Mouse (Mus musculus): Measurements from ENCODE around the gene Fam161a. TPM values are rescaled to one million over a fixed set of nuclear protein-coding genes. Genes with fewer than 3 reads are reported as not detected.

Fam161a gene
- total RNA-seq, 2 experiments from 2014 or later: 4.9 to 5.0 TPM

DNA sequence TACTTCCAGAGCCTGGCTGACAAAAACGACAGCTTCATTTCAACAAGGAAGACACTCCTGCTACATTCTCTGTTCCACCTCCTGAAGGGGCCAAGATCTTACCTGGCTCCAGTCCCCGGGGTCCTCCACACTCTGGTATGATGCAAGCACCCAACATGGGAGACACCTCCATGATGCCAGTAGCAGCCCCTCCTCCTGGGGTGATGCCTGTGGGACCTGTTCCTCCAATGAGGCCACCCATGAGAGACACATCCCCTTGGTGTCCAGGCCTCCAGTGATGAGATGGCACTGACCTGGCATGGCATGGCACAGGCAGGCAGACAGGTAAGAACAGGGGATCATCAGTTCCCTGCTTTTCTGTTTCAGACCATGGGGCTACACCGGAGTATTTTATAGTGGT is 29.1 kb upstream of the Fam161a start:
- H3K4me3 ChIP-seq: no peak overlapping the region; the same call in 1 of the 2 replicates
- intact Hi-C loops (cut with DNase I): no loop called here
- no peak overlapping the region for H3K27ac ChIP-seq
- no peak for DNase-seq (ENCODE audit: extremely low spot score in 1 of 2, low spot score in 2 of 2)
- no peak for TF ChIP-seq CTCF (IDR thresholded peaks at IDR 0.05)

DNA sequence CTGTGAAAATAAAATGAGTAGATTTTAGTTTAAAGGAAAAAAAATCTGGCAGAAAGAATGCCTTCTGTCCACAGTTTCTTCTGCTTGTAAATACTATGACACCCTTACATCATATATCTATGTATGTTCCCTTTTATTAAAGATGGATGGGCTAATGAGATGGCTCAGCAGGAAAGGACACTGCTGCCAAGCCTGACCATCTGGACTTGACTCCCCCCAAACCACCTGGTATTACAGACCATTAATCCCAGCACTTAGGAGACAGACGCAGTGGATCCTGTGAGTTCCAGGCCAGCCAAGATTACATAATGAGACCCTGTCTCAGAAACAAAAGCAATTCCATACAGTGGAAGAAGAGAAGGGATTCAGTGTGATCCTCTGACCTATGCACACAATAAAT is 28.6 kb upstream of the Fam161a start:
- no peak for TF ChIP-seq CTCF (IDR thresholded peaks at IDR 0.05)
- intact Hi-C loops (cut with DNase I): no loop called here
- no peak for DNase-seq (ENCODE audit: extremely low spot score in 1 of 2, low spot score in 2 of 2)
- Histone ChIP-seq H3K27ac (no peak overlapping the region), H3K4me3 (no peak overlapping the region)

DNA sequence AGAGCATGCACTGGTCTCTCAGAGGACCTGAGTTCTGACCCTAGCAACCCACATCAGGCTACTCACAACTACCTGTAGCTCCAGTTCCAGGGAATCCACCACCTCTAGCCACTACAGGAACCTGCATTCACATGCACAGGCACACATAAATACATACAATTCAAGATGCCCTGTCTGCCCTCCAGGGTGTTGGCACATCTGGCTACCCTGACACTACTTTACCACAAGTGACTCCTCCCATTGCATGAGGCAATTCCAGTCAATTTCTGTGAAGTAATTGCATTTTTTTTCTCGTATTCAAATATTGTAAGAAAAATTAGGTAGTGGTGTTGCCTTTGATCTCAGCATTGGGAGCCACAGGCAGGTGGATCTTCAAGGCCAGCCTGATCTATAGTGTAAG is 28.1 kb upstream of the Fam161a start:
- TF ChIP-seq CTCF (IDR thresholded peaks at IDR 0.05): no peak
- Histone ChIP-seq H3K4me3 (no peak overlapping the region), H3K27ac (no peak overlapping the region)
- no peak for DNase-seq (ENCODE audit: extremely low spot score in 1 of 2, low spot score in 2 of 2)
- intact Hi-C loops (cut with DNase I): no loop called here

- no peak overlapping the region for H3K27ac ChIP-seq
- no peak for TF ChIP-seq CTCF (IDR thresholded peaks at IDR 0.05)
- intact Hi-C loops (cut with DNase I): no loop called here
- DNase-seq (ENCODE audit: extremely low spot score in 1 of 2, low spot score in 2 of 2): no peak
- peak overlapping the region; percentile 54 for H3K4me3 ChIP-seq
Measured at GRCm38 (mm10) chr11:22981041-22981440, 26.3 kb upstream of the Fam161a start.

- intact Hi-C loops (cut with DNase I): no loop called here
- DNase-seq (ENCODE audit: extremely low spot score in 1 of 2, low spot score in 2 of 2): no peak
- H3K4me3 ChIP-seq: peak overlapping the region; percentile 54
- peak overlapping the region; percentile 80 for H3K27ac ChIP-seq
- TF ChIP-seq CTCF (IDR thresholded peaks at IDR 0.05): no peak
Measured at GRCm38 (mm10) chr11:22981543-22981950, 25.8 kb upstream of the Fam161a start.

- H3K27ac ChIP-seq: peak within 1 kb of the TSS; percentile 80
- intact Hi-C loops (cut with DNase I): no loop called here
- DNase-seq (ENCODE audit: extremely low spot score in 1 of 2, low spot score in 2 of 2): peak; percentile 96 to 98
- TF ChIP-seq CTCF (IDR thresholded peaks at IDR 0.05): peak; percentile 72
- H3K4me3 ChIP-seq: peak within 1 kb of the TSS; percentile 54
Measured at GRCm38 (mm10) chr11:22981984-22982757, 25.2 kb upstream of the Fam161a start, which contains the start of the genes Gm28048 and Commd1. TSS of gene Gm28048 (minus strand) at chr11:22982090. TSS of gene Commd1 (minus strand) at chr11:22982382.

- H3K4me3 ChIP-seq: no peak overlapping the region
- TF ChIP-seq CTCF (IDR thresholded peaks at IDR 0.05): no peak
- intact Hi-C loops (cut with DNase I): no loop called here
- peak overlapping the region; percentile 80; the same call in 1 of the 2 replicates for H3K27ac ChIP-seq
- DNase-seq (ENCODE audit: extremely low spot score in 1 of 2, low spot score in 2 of 2): no peak
Measured at GRCm38 (mm10) chr11:22982846-22983245, 24.5 kb upstream of the Fam161a start.

DNA sequence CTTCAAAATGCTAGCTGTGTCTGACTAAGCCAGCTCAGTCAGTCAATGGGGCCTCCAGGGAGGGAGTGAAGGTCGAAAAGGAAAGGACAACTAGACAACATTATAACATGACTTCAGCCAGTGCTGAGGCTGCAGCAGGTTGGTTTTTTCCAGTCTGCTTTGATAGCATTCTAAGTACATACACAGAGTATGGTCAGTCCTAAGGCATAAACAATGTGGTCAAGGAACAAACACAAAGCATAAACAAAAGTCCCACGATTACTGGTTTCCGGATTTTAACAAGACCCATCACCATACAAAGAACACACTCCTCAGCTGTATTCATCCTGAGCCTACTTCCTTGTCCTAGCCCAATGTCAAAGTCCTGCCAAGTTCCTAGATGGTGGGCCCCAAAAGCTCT is 21.8 kb upstream of the Fam161a start:
- intact Hi-C loops (cut with DNase I): loop anchor here (5.0 kb wide), 1 partner anchor 582 kb away; no protein-coding TSS in a partner anchor
- H3K27ac ChIP-seq: no peak overlapping the region
- no peak for DNase-seq (ENCODE audit: extremely low spot score in 1 of 2, low spot score in 2 of 2)
- no peak for TF ChIP-seq CTCF (IDR thresholded peaks at IDR 0.05)
- no peak overlapping the region for H3K4me3 ChIP-seq

GRCm38 (mm10) chr11:22987357-22987756 is 20.0 kb upstream of the Fam161a start:
- H3K4me3 ChIP-seq: no peak overlapping the region
- DNase-seq (ENCODE audit: extremely low spot score in 1 of 2, low spot score in 2 of 2): no peak
- TF ChIP-seq CTCF (IDR thresholded peaks at IDR 0.05): peak; percentile 90
- H3K27ac ChIP-seq: no peak overlapping the region
- intact Hi-C loops (cut with DNase I): loop anchor here (1.0 to 5.0 kb wide), 2 partner anchors 285 to 580 kb away; no protein-coding TSS in a partner anchor

DNA sequence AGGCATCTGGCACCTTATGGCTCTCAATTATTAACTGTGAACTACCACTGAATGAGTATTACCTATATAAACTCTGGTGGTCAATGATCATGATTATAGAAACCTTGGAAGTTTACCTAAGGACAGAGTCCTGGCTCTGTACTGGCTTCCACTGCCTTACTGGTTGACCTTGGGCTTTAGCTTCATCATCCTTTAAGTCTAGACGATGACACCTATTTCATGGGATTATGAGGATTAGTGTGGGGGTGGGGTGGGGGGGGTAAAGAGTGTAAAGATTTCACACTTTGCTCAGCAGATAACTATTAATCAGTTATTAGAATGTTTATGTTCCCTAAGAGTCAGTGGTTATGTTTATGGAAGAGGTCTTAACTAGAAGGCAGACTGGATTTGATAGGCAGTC is 17.5 kb upstream of the Fam161a start:
- Histone ChIP-seq H3K27ac (peak overlapping the region; percentile 97), H3K4me3 (peak overlapping the region; percentile 89)
- intact Hi-C loops (cut with DNase I): loop anchor here (2.0 to 10.0 kb wide), 4 partner anchors 78 to 578 kb away; partner anchors contain the start of gene Xpo1
- DNase-seq (ENCODE audit: extremely low spot score in 1 of 2, low spot score in 2 of 2): no peak
- TF ChIP-seq CTCF (IDR thresholded peaks at IDR 0.05): no peak

GRCm38 (mm10) chr11:22990393-22991126 is 16.8 kb upstream of the Fam161a start, which contains the start of gene Cct4:
TSS of gene Cct4 (plus strand) at chr11:22990519.
- H3K27ac ChIP-seq: peak within 1 kb of the TSS; percentile 97
- no peak for TF ChIP-seq CTCF (IDR thresholded peaks at IDR 0.05)
- peak within 1 kb of the TSS; percentile 89 for H3K4me3 ChIP-seq
- intact Hi-C loops (cut with DNase I): loop anchor here (2.0 to 10.0 kb wide), 3 partner anchors 77 to 454 kb away; partner anchors contain the start of gene Xpo1
- peak; percentile 93 to 96 for DNase-seq (ENCODE audit: extremely low spot score in 1 of 2, low spot score in 2 of 2)

Measured in left cerebral cortex, adult 2 months (tissue).